Mouse (Mus musculus): ENCODE measurements around the gene Pnkp. TPM values are rescaled to one million over a fixed set of nuclear protein-coding genes. Genes with fewer than 3 reads are reported as not detected.

The Pnkp gene
- total RNA-seq, 2 experiments from 2014 or later = 17.6 to 18.8 TPM

DNA sequence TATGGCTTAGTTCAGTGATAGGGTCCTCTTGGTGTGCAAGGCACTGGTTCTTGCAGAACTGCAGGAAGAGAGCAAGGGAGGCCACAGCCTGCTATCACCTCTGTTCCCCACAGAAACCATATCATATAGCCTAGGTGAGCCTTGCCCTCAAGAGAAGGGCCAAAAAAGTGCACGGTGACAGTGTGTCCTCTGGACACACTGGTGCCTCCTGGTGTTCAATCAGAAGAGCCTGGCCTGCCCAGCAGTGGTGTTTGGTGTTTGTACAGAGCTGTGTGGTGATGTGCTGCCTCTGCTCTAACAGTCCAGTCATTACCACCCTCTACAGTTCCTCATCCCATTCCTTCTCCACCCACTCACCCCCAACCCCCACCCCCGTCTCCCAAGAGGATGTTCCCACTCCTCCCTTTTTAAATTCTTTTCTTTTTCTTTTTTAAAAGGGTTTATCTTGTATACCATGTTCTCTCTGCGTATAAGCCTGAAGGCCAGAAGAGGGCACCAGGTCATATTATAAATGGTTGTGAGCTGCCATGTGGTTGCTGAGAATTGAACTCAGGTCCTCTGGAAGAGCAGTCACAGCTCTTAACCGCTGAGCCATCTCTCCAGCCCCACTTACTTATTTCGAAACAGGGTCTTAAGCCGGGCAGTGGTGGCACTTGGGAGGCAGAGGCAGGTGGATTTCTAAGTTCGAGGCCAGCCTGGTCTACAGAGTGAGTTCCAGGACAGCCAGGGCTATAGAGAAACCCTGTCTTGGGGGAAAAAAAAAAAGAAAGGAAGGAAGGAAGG lies 35.1 kb upstream of the Pnkp start:
- peak; percentile 0 to 1 for DNase-seq
- intact Hi-C loops (cut with DNase I) = loop anchor here (10.0 kb wide), 1 partner anchor 167 kb away; no protein-coding TSS in a partner anchor

DNA sequence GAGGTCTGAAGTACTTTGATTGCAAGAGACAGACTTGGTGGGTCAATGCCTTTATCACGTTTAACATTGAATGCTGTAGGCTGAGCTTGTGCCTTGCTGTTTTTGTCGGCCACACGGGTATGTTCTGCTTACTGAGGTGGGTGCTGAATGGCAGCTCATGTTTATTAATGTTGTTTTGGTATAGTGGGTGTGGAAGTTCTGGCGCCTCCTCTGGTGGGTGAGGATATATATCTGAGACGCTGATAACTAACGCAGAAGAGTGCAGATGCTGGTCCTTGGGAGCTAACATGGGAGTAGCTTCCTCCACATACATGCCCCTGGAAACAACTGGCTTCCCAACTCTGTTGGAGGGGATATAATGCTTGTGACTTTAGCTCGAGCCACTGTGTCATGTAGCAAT lies 33.5 kb upstream of the Pnkp start:
- intact Hi-C loops (cut with DNase I) = loop anchor here (10.0 kb wide), 1 partner anchor 169 kb away; no protein-coding TSS in a partner anchor

DNA sequence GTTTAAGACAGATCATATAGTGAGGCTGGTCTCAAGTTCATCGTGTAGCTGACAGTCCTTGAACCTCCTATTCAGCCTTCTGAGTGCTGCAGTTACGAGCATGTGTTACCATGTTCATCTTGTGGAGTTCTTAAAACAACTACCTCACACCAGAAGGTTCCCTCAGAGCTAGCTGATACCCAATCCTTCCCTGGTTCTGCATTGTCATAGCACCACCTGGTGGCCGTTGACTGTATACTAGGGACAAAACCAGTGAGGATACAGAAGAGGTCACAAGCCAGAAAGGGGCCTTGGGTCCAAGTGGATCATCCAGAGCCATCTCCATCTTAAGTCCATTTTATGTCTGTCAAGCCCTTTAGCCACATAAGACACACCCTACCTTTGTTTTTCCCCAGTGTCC lies 32.1 kb upstream of the Pnkp start:
- intact Hi-C loops (cut with DNase I) = loop anchor here (1.0 to 10.0 kb wide), 2 partner anchors 101 to 170 kb away; no protein-coding TSS in a partner anchor
- DNase-seq = peak; percentile 83 to 89

More for the DNA sequence above, 33.5 kb upstream of the Pnkp start:
- peak in 1 of 2 experiments; percentile 3 for DNase-seq

DNA sequence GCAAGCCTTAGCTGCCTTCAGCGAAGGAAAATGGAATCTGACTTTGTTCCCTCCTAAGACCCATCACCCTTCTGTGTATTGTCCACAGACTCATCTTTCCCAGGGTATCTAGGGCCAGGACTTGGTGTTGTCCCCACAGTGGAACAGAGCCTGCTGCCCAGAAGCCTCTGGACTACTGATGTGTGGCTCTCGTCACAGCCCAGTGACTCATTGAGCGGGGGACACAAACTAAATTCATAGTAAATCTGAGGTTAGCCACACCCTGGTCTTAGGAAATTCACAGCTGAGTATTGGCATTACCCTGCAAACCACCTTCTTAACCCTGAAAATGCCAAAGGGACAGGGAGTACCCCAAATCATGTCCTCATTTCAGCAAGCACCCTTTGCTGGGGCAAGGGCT lies 30.2 kb upstream of the Pnkp start:
- intact Hi-C loops (cut with DNase I) = loop anchor here (10.0 kb wide), 1 partner anchor 172 kb away; no protein-coding TSS in a partner anchor

DNA sequence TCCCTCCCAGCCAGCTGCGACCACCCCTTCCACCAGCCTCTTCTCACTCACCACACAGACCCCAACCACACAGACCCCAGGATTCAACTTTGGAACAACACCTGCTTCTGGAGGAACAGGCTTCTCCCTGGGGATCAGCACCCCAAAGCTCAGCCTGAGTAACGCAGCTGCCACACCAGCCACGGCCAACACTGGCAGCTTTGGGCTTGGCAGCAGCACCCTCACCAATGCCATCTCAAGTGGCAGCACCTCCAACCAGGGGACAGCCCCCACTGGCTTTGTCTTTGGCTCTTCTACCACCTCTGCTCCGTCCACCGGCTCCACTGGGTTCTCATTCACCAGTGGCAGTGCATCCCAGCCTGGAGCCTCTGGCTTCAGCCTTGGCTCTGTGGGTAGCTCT lies 28.2 kb upstream of the Pnkp start:
- DNase-seq = no peak
- intact Hi-C loops (cut with DNase I) = loop anchor here (10.0 kb wide), 1 partner anchor 174 kb away; no protein-coding TSS in a partner anchor

More for the DNA sequence above, 30.2 kb upstream of the Pnkp start:
- no peak for DNase-seq

DNA sequence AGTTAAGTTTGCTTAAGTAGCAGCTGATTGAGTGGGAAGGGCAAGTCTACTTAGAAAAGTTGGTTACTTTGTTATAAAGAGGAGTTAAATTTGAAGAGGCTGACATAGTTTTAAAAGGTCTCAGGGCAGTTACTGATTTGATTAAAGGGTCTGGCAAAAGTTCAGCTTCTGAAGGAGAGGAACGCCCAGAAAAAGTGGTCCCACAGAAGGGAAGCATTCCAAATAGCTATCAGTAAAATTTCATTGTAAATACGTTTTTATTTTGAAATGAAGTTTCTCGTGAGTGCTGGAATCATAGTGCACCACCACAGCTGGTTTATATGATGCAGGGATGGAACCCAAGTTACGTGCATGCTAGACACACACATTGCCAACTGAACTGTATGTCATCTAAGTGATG lies 24.2 kb upstream of the Pnkp start:
- DNase-seq = no peak
- intact Hi-C loops (cut with DNase I) = no loop called here

DNA sequence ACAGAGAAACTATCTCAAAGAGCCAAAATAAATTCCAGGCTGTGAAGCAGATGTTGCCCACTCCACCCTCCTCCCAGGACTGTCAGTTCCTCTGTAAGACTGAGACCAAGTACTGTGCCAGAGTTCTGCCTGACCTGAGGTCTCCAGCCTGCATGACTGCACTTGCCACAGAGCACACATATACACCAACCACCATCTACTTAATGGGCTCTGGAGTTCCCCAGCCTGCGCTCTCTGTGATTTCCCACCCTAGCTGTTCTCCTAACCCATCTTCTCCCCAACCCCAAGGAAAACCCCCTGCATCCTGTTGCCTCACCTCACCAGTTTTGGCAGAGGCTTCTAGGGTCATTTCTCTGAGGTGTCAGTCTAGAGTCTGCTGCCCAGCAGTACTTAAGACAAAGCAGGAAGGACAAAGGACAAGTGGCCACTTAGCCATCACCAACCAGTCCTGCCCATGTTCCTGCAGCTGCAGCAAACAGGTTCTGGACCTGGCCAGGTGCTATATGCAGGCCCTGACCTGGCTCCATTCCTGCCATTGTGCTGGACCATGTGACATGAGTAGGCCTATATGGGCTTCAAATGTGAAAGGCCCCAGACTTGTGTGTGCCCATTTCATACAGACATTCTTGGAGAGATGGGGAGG lies 21.4 kb upstream of the Pnkp start:
- intact Hi-C loops (cut with DNase I) = no loop called here
- DNase-seq = no peak

DNA sequence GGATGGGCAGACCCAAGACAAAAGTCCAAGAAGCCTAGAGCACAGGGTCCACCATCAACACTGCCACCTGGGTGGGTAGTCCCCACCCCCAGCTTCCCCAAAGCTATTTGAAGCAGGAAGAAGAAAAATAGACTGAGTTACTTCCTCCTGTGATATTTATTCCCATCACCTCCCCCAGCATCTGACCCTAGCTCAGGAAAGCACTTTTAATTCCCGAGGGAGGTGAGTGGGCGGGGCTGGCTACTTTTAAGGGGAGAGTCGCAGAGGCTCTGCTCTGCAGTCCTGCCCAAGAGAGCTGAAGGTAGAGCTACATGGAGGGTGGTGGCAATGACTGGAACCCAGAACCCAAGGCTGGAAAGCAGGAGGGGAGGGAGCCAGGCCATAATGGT lies 20.9 kb upstream of the Pnkp start:
- intact Hi-C loops (cut with DNase I) = no loop called here
- peak; percentile 34 to 46 for DNase-seq

DNA sequence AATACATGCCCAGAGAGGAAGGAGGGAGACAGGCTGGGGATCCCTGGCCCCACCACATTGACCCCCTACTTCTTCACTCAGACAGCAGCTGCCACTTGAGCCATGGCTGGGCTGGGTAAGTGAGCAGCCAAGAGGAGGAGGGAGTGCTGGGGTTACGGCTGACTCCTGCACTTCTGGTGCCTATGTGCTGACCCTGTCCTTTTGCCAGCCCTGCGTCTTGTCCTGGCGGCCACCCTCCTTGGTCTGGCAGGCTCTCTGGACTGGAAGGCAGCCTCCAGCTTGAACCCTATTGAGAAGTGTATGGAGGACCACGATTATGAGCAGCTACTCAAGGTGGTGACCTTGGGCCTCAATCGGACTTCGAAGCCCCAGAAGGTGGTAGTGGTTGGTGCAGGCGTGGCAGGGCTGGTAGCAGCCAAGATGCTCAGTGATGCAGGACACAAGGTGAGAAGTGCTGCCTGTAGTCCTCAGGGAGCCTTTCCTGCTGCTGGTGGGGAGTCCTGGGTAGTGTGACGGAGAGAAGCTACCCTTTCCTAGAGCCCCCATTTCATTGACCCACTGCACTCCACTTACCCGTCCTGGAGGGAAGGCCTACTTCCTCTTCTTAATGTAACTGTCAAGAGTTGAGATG lies 20.4 kb upstream of the Pnkp start:
- DNase-seq = no peak
- intact Hi-C loops (cut with DNase I) = no loop called here

DNA sequence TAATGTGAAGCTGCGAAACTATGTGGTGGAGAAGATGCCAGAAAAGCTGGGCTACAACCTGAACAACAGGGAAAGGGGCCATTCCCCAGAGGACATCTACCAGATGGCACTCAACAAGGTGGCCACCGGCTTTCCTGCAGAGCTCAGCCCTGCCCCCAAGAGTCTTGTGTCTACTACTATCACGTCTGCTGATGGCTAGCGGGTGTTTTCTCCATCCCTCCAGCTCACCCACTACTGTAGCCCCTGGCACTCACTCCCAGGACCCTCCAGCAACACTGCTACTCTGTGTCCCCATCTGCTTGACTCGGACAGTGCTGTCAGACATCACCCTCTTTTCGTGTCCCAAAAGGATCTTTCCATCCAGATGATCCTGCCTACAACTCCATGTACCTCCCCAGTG lies 18.9 kb upstream of the Pnkp start:
- intact Hi-C loops (cut with DNase I) = no loop called here
- no peak for DNase-seq

DNA sequence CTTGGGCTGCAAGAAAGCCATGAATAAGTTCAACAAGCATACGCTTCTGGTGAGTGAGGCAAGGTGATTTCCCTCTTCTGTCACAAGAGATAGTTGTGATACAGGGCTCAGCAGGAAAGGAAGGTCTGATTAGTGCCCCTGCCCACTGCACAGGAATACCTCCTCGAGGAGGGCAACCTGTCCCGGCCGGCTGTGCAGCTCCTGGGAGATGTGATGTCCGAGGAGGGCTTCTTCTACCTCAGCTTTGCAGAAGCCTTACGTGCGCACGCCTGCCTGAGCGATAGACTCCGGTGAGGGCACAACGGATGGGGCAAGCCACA lies 17.8 kb upstream of the Pnkp start:
- intact Hi-C loops (cut with DNase I) = no loop called here
- DNase-seq = no peak

DNA sequence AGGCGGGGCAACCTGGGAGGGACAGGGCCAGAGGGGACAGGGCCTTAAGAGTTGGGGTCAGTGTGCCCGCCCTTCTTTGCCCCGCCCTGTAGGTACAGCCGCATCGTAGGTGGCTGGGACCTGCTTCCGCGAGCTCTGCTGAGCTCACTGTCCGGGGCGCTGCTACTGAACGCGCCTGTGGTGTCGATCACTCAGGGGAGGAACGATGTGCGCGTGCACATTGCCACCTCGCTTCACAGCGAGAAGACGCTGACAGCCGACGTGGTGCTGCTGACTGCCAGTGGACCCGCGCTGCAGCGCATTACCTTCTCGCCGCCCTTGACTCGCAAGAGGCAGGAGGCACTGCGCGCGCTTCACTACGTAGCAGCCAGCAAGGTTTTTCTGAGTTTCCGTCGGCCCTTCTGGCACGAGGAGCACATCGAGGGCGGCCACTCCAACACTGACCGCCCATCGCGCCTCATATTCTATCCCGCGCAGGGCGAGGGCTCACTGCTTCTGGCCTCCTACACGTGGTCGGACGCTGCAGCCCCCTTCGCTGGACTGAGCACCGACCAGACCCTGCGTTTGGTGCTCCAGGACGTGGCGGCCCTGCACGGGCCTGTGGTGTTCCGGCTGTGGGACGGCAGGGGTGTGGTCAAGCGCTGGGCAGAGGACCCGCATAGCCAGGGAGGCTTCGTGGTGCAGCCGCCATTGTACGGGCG lies 17.3 kb upstream of the Pnkp start:
- DNase-seq = peak; percentile 34 to 52
- intact Hi-C loops (cut with DNase I) = no loop called here

DNA sequence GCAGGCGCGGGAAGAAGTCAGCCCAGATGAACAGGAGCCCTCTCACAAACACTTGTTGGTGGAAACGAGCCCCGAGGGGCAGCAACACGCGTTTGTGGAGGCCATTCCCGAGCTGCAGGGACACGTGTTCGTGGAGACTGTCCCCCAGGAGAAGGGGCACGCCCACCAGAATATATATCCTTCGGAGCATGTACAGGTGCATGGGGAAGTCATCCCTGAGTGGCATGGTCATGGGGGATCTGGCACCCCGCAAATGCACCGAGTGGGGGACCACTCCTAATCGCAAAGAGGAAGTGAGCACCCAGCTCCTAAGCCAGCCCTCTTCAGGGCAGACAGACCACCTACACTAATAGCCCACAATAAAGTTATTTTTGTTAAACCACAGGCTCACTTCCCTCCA lies 16.5 kb upstream of the Pnkp start:
- intact Hi-C loops (cut with DNase I) = no loop called here
- no peak for DNase-seq

DNA sequence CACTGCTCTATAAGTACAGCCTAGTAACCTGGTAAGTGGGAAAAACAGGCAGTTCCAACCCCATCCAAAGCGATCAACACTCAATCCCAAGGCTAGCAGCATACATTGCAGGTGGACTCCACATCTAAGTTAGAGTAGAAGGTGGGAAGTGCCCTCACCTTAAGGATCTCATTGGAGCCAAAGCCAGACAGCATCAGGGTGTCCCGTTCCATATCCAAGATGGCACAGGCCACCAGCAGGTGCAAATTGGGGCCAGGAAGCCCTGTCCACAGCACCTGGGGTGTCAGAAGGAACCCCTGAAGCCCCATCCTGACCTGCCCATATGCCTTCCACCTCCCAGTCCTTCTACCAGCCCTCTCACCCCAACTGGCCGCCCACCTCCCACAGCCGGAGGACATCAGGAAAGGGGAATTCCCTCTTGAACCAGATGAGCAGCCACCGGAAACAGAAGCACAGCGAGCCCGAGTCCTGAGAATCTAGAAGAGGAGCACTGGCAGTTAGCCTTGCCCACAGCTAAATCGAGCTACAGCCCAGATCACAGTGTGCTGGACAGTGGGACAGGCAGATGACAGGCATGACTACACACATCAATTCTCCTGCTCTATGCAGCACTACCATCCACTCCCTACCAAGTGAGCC lies 15.0 kb upstream of the Pnkp start:
- intact Hi-C loops (cut with DNase I) = no loop called here
- no peak for DNase-seq

DNA sequence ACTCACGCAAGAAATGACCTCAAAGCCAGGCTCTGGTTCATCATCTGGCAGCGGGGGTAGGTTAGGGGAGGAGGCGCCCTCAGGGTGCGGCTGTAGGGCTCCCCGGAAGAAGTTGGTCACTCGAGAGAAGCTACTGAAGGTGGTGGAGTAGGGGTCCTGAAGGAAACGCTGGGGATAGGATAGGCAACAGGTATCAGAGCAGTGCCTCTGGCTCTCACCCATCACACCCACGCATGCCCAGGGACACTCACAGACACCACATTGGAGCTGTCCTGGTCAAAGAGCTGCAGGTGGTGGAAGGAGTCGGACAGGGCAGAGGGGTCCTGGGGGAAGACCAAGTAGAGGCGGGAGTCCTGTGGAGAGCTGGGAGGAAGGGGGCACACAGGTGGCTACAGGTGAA lies 11.9 kb upstream of the Pnkp start:
- intact Hi-C loops (cut with DNase I) = no loop called here

DNA sequence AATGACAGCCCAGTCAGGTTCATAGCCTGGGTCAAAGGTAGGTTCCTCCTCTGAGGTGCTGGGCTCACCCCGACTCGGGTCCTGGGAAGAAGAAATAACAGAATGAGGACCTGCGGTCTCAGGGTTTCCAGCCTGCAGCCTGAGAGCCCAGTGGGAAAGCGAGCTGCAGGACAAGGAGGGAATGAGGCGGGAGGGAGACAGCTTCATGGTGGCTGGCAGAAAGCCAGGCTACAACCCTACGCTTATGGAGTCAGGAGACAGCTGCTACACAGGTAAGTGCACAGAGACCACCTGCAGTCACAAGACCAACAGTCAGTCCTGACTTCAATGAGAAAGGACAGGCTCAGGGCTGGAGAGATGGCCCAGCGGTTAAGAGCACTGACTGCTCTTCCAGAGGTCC lies 10.1 kb upstream of the Pnkp start:
- DNase-seq = no peak
- intact Hi-C loops (cut with DNase I) = no loop called here

More for the DNA sequence above, 11.9 kb upstream of the Pnkp start:
- no peak for DNase-seq

DNA sequence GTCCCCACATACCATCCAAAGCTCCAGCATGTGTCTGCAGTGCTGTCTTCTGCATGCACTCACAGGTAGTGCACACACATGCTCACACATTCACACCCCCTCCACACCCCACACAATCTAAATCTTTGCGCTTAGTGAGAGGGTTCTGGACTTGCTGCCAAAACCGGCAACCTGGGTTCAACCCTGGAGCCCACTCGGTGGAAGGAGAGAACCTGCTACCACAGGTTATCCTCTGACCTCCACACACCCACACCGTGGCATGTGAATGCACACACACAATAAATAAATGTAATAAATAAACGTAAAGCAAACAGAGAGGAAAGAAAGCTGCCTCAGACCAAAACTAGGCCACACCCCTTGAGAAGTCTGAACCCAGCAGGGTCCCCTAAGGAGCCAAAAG lies 9.2 kb upstream of the Pnkp start:
- intact Hi-C loops (cut with DNase I) = loop anchor here (2.0 kb wide), 1 partner anchor 31 kb away; the partner anchor contains the start of genes Atf5, Il4i1 and Nup62
- no peak for DNase-seq

DNA sequence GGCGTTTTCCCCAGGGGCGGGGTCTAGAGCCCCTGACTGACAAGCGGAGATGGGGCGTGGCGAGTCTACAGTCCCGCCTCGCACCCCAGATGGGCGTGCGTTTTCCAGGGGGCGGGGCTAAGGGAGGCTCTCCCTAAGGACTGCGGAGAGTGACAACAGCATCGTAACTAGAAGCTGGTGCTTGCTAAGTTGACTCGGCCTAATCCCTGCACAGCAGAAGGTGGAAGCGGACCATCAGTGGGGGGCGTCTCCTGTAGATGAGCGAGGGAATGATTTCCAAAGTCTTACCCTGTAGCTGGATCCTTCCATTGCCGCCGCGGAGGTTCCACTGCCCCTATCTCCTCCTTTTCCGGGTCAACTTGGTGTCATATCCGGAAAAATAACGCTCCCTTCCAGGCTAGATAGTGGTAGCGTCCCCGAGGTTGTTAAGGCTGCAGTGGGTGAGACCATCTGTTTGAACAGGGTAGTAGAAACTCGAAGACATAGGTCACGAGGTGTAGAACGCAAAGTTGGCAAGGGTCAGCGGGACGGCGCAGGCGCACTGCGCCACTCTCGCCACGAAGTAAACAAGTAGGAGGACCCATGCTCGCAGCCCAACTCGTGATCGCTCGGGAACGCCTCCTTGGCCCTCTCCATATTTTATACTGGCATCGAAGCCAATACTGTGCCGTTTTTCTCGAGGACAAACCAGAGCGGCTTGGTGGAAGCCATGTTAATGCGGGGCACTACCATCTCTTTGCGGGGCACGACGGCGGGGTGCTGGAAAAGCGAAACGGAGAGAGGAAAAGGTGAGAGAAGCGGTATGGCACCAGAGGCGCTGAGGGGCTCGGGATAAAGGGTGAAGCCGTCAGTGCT lies 8.2 kb upstream of the Pnkp start, which contains the start of the genes Akt1s1 and Tbc1d17:
Gene Akt1s1 (plus strand): TSS at position 431 of the 855 bp plus-strand sequence.
Gene Tbc1d17 (minus strand): TSS at position 519 of the 855 bp plus-strand sequence.
- intact Hi-C loops (cut with DNase I) = loop anchor here (2.0 kb wide), 1 partner anchor 32 kb away; the partner anchor contains the start of genes Atf5, Il4i1 and Nup62
- peak; percentile 99 for DNase-seq

Measured in heart, postnatal 14 days (tissue).